Mouse (Mus musculus): ENCODE results near the gene Gm49380. TPM values are rescaled to one million over a fixed set of nuclear protein-coding genes. Genes with fewer than 3 reads are reported as not detected.

Gene Gm49380
- polyA plus RNA-seq (2015; fragmentation: Nextera tagmentation; extraction: Ambion mirVana): 0.15 and 0.58 TPM in 2 replicates

DNA sequence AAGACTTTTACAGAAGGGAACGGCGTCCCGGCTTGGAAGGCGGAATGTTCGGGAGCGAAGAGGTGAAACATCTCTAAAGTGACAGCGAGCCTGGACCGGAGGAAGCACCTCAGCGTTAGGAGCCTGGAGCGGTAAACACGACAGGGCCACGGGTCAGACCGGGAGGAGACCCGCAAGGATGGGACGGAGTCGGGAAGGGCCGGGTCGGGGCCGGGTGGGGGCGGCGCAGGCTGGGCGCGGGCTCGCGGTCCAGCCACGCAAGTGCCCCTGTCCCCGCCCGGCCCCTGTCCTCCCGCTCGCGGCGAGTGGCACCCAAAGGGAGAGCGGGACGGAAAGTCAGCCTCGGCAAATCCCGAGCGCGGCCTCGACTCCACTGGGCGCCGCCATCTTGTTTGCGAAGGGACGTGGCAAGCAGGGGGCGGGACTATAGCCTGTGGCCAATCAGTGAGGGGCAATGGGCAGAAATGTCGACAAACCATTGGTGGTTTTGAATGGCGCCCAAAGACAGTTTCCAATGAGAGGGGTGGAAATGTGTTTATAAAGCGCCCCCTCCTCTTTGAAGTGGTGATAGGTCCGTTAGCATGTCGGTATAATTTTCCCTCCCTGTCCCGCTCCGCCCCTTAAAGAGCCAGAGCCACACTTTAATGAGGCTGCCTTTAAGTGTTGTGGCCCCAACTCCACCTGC lies at the start of gene Gm49380, which contains the start of gene Rnf26:
Gene Gm49380 (minus strand): TSS at position 396 of the 685 bp plus-strand sequence.
Gene Rnf26 (minus strand): TSS at position 413 of the 685 bp plus-strand sequence.
- under 1% methylated on average over 38 of the region's 51 CpGs for WGBS
- no peaks in the 10 kb centered on the region for H3K36me3 ChIP-seq
- H3K27me3 ChIP-seq (replicated peaks): no peaks in the 10 kb centered on the region
- no peaks in the 10 kb centered on the region for H3K9me3 ChIP-seq (replicated peaks)
- H3K4me3 ChIP-seq (replicated peaks): peak within 1 kb of the TSS; percentile 74
- peaks cover 39% of the 10 kb centered on the region for H3K4me1 ChIP-seq
- ATAC-seq (ENCODE audit: low FRiP score): peak; percentile 98
- H3K4me2 ChIP-seq: peak within 1 kb of the TSS; percentile 62
- H3K27ac ChIP-seq (replicated peaks): 0 out of 2 replicates have a peak within 1 kb of the TSS, but pooled peaks have one; percentile 54
- H3K9ac ChIP-seq (replicated peaks): peak within 1 kb of the TSS; percentile 60

DNA sequence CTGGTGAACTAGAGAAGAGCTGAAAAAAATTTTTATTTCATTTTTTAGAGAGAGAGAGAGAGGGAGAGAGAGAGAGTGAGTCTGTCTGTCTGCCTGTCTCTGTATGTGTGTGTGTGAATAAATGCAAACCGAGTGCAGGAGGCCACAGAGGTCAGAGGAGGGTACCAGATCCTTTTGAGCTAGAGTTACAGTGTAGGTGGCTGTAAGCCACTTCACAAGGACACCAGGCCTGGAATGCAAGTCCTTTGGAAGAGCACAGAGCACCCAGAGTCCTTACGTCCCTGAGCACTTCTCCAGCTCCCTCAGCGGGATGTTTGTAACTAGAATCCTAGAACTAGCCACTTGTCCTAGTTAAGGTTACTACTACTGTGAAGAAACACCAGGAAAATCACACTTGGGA lies 46.6 kb upstream of the Gm49380 start:
- Histone ChIP-seq H3K4me1 (no peaks in the 10 kb centered on the region), H3K4me3 (replicated peaks) (no peak overlapping the region), H3K27ac (replicated peaks) (no peak overlapping the region), H3K4me2 (no peak overlapping the region), H3K36me3 (peaks cover 76% of the 10 kb centered on the region), H3K27me3 (replicated peaks) (no peaks in the 10 kb centered on the region), H3K9me3 (replicated peaks) (no peaks in the 10 kb centered on the region), H3K9ac (replicated peaks) (no peak overlapping the region)
- WGBS: 85% methylated on average over 3 of the region's 3 CpGs
- ATAC-seq (ENCODE audit: low FRiP score): no peak

DNA sequence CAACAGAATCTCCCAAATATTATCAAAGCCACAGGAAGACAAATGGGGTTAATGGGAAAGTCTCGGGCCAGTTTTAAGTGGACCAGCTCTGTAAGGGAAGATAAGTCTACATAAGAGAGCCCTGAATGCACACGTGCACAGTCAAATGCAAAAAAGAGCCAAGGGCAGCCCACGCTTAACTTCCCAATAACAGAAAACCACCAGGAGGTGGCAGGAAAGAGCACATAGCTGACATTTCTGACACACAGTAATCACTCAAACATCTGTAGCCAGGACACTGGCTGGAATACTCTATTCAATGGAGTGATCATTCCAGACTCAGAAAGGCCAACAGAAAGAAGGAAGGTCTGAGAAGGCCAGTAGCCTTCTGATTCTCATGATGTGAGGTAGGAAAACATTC lies 34.0 kb upstream of the Gm49380 start:
- peaks cover 61% of the 10 kb centered on the region for H3K36me3 ChIP-seq
- no peaks in the 10 kb centered on the region for H3K9me3 ChIP-seq (replicated peaks)
- 69% methylated on average over 3 of the region's 3 CpGs for WGBS
- H3K27ac ChIP-seq (replicated peaks): no peak overlapping the region
- no peak overlapping the region for H3K9ac ChIP-seq (replicated peaks)
- H3K4me3 ChIP-seq (replicated peaks): no peak overlapping the region
- no peaks in the 10 kb centered on the region for H3K4me1 ChIP-seq
- no peak for ATAC-seq (ENCODE audit: low FRiP score)
- no peak overlapping the region for H3K4me2 ChIP-seq
- no peaks in the 10 kb centered on the region for H3K27me3 ChIP-seq (replicated peaks)

DNA sequence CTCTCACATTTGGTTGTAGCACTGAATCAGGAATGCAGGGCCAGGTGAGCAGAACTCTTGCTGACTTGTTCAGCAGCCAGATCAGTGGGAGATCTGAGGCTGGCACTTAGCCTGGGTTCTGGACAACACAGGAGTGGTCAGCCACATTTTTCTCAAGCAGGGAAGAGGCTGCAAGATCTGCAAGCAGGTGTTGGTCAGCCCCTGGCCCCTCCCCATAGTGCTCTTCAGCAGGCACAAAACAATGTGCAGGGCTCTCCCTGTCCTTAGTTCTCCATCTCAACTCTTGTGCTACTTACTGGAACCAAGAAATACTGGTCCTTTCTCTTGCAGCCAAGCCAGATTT lies 31.4 kb upstream of the Gm49380 start:
- ATAC-seq (ENCODE audit: low FRiP score): no peak
- Histone ChIP-seq H3K9ac (replicated peaks) (no peak overlapping the region), H3K36me3 (peaks cover 37% of the 10 kb centered on the region), H3K4me3 (replicated peaks) (no peak overlapping the region), H3K27me3 (replicated peaks) (no peaks in the 10 kb centered on the region), H3K9me3 (replicated peaks) (no peaks in the 10 kb centered on the region), H3K4me1 (no peaks in the 10 kb centered on the region), H3K4me2 (no peak overlapping the region), H3K27ac (replicated peaks) (no peak overlapping the region)

DNA sequence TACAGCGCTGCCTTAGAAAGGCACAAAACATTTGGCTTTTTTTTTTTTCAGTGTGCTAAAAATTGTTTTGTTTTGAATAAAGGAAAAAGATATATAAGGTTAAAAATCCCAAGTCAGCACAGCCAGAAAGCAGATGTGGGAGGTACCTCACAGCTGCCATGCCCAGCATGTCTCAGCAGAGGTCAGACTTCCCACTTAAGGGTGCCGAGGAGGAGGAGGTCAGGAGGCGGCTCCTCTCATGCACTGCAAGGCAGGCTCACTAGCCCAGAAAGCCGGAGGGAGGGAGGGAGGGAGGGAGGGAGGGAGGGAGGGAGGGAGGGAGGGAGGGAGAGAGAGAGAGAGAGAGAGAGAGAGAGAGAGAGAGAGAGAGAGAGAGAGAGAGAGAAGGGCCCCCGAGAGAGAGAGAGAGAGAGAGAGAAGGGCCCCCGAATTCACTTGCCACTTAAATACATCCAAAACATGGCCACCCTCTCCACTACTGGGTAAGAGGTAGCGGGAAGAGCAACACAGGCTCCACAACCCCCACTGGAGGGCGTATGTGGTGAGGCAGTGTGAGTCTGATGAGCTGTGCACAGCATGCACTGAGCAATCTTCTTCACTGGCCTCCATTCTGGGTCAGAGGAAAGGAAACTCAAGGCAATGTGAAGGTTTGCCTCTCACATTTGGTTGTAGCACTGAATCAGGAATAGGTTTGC lies 30.9 kb upstream of the Gm49380 start:
- Histone ChIP-seq H3K27me3 (replicated peaks) (no peaks in the 10 kb centered on the region), H3K9me3 (replicated peaks) (no peaks in the 10 kb centered on the region), H3K4me3 (replicated peaks) (no peak overlapping the region), H3K4me2 (no peak overlapping the region), H3K4me1 (no peaks in the 10 kb centered on the region), H3K9ac (replicated peaks) (no peak overlapping the region), H3K36me3 (peaks cover 32% of the 10 kb centered on the region), H3K27ac (replicated peaks) (no peak overlapping the region)
- WGBS: 45% methylated on average over 6 of the region's 8 CpGs
- ATAC-seq (ENCODE audit: low FRiP score): no peak

DNA sequence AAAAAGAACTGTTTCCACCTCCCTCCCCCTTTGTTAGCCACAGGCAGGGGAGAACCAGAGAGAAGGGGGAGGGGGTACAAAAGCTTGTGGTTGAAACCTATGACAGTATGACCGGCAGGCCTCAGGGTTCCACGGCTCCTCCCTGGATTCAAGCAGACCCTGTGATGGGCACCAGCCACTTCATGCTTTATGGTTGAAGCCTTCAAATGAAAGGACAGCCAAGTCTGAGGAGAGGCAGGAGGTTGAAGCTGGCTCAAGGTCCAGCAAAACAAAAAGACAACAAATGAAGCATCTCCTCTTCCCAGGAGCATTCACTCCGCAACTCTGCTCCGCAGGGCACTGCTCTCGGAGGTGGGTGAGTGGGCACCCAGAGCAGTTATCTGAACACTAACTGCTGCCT lies 30.1 kb upstream of the Gm49380 start:
- Histone ChIP-seq H3K27ac (replicated peaks) (no peak overlapping the region), H3K4me2 (no peak overlapping the region), H3K27me3 (replicated peaks) (no peaks in the 10 kb centered on the region), H3K9me3 (replicated peaks) (no peaks in the 10 kb centered on the region), H3K4me3 (replicated peaks) (no peak overlapping the region), H3K36me3 (peaks cover 26% of the 10 kb centered on the region), H3K4me1 (no peaks in the 10 kb centered on the region), H3K9ac (replicated peaks) (no peak overlapping the region)
- ATAC-seq (ENCODE audit: low FRiP score): no peak
- 85% methylated on average over 5 of the region's 5 CpGs for WGBS

DNA sequence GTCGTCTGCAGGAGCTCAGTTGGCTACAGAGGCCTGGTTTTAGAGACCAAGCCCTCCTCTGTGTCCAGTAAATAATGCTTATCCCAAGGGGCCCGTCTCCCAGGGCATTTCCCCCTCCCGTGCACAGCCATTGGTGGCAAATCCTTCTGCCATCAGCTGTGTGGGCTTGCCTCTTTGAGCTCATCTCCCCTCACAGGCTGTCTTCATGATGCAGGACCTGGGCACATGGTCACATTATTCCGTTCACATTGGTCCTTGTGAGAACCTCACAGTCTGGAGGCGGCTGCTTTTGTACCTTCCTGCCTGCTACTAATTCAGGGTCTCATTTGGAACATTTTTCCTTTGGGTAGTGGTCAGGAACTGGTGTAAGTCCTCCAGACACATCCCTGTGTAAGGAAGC lies 28.7 kb upstream of the Gm49380 start:
- Histone ChIP-seq H3K4me3 (replicated peaks) (no peak overlapping the region), H3K9me3 (replicated peaks) (no peaks in the 10 kb centered on the region), H3K4me2 (no peak overlapping the region), H3K27ac (replicated peaks) (no peak overlapping the region), H3K27me3 (replicated peaks) (no peaks in the 10 kb centered on the region), H3K36me3 (peaks cover 26% of the 10 kb centered on the region), H3K9ac (replicated peaks) (no peak overlapping the region), H3K4me1 (no peaks in the 10 kb centered on the region)
- no peak for ATAC-seq (ENCODE audit: low FRiP score)
- WGBS: 61% methylated on average over 5 of the region's 5 CpGs

DNA sequence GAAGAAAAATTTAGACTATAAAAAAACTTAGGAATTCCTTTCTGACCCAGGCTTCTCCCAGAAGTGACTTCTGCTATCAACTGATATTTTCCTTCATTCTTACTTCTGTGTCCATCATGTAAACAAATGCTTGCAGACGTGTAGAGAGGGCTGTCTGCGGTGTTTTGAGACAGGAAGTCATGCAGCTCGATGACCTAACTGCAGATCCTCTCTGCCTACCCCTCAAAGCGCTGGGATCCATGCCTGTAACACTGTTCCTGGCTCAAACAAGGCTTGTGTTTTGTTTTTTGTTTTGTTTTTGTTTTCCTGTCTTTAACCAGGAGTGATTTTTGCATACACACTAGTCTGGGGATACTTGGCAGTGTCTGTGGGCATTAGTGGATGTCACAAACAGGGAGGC lies 24.5 kb upstream of the Gm49380 start:
- no peak overlapping the region for H3K9ac ChIP-seq (replicated peaks)
- H3K4me1 ChIP-seq: peaks cover 29% of the 10 kb centered on the region
- peaks cover 38% of the 10 kb centered on the region for H3K27me3 ChIP-seq (replicated peaks)
- H3K9me3 ChIP-seq (replicated peaks): no peaks in the 10 kb centered on the region
- H3K27ac ChIP-seq (replicated peaks): no peak overlapping the region
- H3K4me2 ChIP-seq: no peak overlapping the region
- WGBS: 82% methylated on average over 4 of the region's 4 CpGs
- no peak for ATAC-seq (ENCODE audit: low FRiP score)
- H3K4me3 ChIP-seq (replicated peaks): no peak overlapping the region
- H3K36me3 ChIP-seq: no peaks in the 10 kb centered on the region

DNA sequence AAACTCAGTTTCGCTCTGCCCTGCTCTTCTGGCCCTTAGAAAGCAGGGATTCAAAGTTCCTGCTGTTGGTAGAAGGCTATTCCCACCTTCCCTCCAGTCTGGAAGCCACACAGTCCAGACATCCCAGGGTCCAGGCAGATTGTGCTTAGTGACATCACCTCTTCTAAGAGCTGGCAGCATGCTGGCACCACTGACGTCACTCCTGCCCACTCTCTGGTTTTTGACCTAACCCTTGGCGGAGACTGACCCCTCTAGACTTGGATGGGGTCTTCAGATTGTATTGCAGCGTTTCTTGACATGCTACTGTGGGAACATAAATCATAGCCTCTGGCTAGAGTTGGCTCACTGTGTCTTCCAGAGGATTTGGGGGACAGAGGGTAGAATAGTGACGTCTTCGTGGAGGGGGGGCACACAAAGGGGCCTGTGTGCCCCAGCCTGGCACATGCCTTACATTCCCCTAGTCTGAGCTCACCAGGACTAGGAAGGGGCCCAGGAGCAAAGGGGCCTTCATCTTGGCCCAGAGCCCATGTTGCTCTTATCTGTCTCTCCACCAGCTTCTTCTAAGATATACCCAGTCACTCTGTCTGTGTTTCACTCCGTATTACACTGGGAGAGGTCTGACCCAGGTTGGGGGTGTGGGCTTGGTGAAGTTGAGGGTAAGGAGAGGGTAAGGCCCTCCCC lies 22.6 kb upstream of the Gm49380 start:
- Histone ChIP-seq H3K4me3 (replicated peaks) (peak overlapping the region; percentile 46), H3K36me3 (no peaks in the 10 kb centered on the region), H3K9me3 (replicated peaks) (no peaks in the 10 kb centered on the region), H3K27ac (replicated peaks) (peak overlapping the region; percentile 58), H3K4me1 (peaks cover 33% of the 10 kb centered on the region), H3K9ac (replicated peaks) (peak overlapping the region; percentile 54; the same call in 1 of the 2 replicates), H3K4me2 (peak overlapping the region; percentile 83), H3K27me3 (replicated peaks) (peaks cover 57% of the 10 kb centered on the region)
- no peak for ATAC-seq (ENCODE audit: low FRiP score)
- WGBS: 47% methylated on average over 7 of the region's 7 CpGs

DNA sequence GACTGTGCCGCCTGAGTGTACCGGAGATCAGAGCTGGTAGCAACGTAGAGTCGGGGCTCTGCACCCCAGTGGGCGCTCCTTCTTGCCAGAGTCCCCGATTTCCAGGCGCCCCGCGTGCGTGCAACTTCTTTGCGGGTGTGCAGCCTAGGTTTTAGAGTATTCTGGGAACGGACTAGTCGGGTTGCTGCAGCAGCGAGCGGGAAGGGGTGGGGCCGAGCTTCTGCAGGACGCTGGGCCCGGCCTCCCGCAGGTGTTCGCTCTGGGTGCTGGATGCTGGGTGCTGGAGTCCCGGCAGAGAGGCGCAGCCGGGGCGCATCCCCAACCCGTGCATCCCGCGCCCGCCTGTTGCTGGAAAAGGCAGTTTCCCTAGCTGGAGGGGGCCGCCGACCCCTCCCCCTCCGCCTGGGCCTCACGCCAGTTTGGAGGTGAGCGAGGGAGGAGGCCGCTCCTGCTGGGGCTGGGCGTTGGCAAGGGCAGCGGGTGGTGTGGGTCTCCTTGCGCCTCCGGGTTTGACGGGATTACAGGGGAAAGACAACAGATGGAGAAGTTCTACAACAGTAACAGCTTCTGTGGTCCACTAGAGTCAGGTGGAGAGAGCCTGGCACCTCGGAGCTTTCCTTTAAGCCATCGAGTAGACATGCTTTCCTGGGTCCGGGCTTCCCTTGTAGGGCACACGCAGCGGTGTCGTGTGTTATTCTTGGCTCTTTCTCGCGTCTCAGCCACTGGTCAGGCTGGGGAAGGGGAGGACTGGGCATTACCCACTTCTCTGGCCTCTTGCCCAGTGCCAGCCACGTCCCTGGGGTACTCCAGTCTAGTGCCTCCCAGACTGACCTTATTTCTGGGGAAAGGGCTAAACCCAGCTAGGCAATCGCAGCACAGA lies 21.8 kb upstream of the Gm49380 start:
- H3K4me2 ChIP-seq: peak overlapping the region; percentile 83
- H3K4me3 ChIP-seq (replicated peaks): peak overlapping the region; percentile 46
- peak overlapping the region; percentile 58 for H3K27ac ChIP-seq (replicated peaks)
- H3K27me3 ChIP-seq (replicated peaks): peaks cover 64% of the 10 kb centered on the region
- no peaks in the 10 kb centered on the region for H3K36me3 ChIP-seq
- H3K9ac ChIP-seq (replicated peaks): peak overlapping the region; percentile 54
- H3K4me1 ChIP-seq: peaks cover 40% of the 10 kb centered on the region
- 3% methylated on average over 48 of the region's 49 CpGs for WGBS
- H3K9me3 ChIP-seq (replicated peaks): no peaks in the 10 kb centered on the region
- 0 out of 2 replicates have a peak, but pooled peaks have one; percentile 45 for ATAC-seq (ENCODE audit: low FRiP score)

Data from neural tube, embryonic 15.5 days (tissue).